Mouse (Mus musculus) thymus, adult 2 months (tissue): ENCODE measurements at regions not wholly inside any gene's neighbourhood (a gene's known extent, or its start where the extent isn't known, plus 50 kb on each side); places are given as distances from the start of the nearest gene placed in this dataset.

Source experiments
- CTCF ChIP-seq: fragments of 200-500 bp; IDR thresholded peaks from 2 replicates; pipeline ENCODE4 v1.5.1; 2012; ENCODE audit warnings: mild to moderate bottlenecking, control low read depth, low read length, moderate library complexity, borderline replicate concordance; ENCODE audit not compliant: control insufficient read depth, poor library complexity, insufficient read depth; ENCODE audit errors: extremely low read depth
- POLR2A ChIP-seq: fragments of 200-500 bp; IDR thresholded peaks from 2 replicates; pipeline ENCODE4 v1.6.1; 2012; ENCODE audit warnings: mild to moderate bottlenecking, low read length, control low read depth, moderate library complexity; ENCODE audit not compliant: control insufficient read depth, poor library complexity, insufficient read depth; ENCODE audit errors: extremely low read depth

DNA sequence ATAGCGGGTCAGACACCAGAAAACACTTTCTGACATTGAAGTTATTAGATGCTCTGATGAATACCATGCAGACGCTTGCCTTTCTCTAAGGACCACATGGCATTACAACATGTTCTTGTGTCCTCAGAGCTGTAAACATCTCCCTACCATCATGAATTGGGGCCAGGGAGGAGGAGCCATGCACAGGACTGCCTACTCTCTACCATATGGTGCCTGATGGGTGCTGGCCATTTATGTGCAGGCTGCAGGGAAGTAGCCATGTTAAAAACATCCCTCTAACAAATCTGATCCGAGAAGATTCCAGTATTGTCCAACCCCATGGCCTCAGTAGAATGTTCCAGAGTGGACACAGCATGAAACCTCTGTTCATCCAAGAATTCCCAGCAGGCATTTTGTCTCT is 330.1 kb upstream of the Camk1g start:
- no peak for TF ChIP-seq CTCF
- no peak for TF ChIP-seq POLR2A
